Mouse (Mus musculus): ENCODE data around the gene Cyp46a1. TPM values are rescaled to one million over a fixed set of nuclear protein-coding genes. Genes with fewer than 3 reads are reported as not detected.

Cyp46a1 gene
- total RNA-seq, 2 experiments from 2014 or later, result 270 to 290 TPM

- Histone ChIP-seq H3K27ac (no peak overlapping the region), H3K4me3 (no peak overlapping the region)
- intact Hi-C loops (cut with DNase I), result no loop called here
- no peak for DNase-seq (ENCODE audit: extremely low spot score in 1 of 2, low spot score in 2 of 2)
- TF ChIP-seq CTCF (IDR thresholded peaks at IDR 0.05), result no peak
Observed at GRCm38 (mm10) chr12:108303778-108304365, 30.3 kb upstream of the Cyp46a1 start.

GRCm38 (mm10) chr12:108305172-108305571, 29.0 kb upstream of the Cyp46a1 start:
- no peak overlapping the region for H3K27ac ChIP-seq
- intact Hi-C loops (cut with DNase I), result no loop called here
- no peak for DNase-seq (ENCODE audit: extremely low spot score in 1 of 2, low spot score in 2 of 2)
- TF ChIP-seq CTCF (IDR thresholded peaks at IDR 0.05), result no peak
- no peak overlapping the region for H3K4me3 ChIP-seq

- intact Hi-C loops (cut with DNase I), result no loop called here
- Histone ChIP-seq H3K4me3 (peak within 1 kb of the TSS; percentile 56), H3K27ac (peak within 1 kb of the TSS; percentile 65)
- DNase-seq (ENCODE audit: extremely low spot score in 1 of 2, low spot score in 2 of 2), result peak in 1 of 2 experiments; percentile 42
- TF ChIP-seq CTCF (IDR thresholded peaks at IDR 0.05), result peak; percentile 7; the same call in 1 of the 2 replicates
Observed at GRCm38 (mm10) chr12:108305812-108306794, 28.1 kb upstream of the Cyp46a1 start, which contains the start of gene Hhipl1. TSS of gene Hhipl1 (plus strand) at chr12:108306270.

GRCm38 (mm10) chr12:108307553-108307952, 26.6 kb upstream of the Cyp46a1 start:
- intact Hi-C loops (cut with DNase I), result no loop called here
- H3K27ac ChIP-seq, result no peak overlapping the region
- H3K4me3 ChIP-seq, result no peak overlapping the region
- TF ChIP-seq CTCF (IDR thresholded peaks at IDR 0.05), result peak; percentile 80
- DNase-seq (ENCODE audit: extremely low spot score in 1 of 2, low spot score in 2 of 2), result peak; percentile 44 to 71

GRCm38 (mm10) chr12:108308363-108308856, 25.8 kb upstream of the Cyp46a1 start:
- no peak for DNase-seq (ENCODE audit: extremely low spot score in 1 of 2, low spot score in 2 of 2)
- TF ChIP-seq CTCF (IDR thresholded peaks at IDR 0.05), result no peak
- Histone ChIP-seq H3K27ac (no peak overlapping the region), H3K4me3 (no peak overlapping the region)
- intact Hi-C loops (cut with DNase I), result no loop called here

GRCm38 (mm10) chr12:108309116-108309794, 24.9 kb upstream of the Cyp46a1 start:
- TF ChIP-seq CTCF (IDR thresholded peaks at IDR 0.05), result no peak
- Histone ChIP-seq H3K27ac (no peak overlapping the region), H3K4me3 (no peak overlapping the region)
- DNase-seq (ENCODE audit: extremely low spot score in 1 of 2, low spot score in 2 of 2), result no peak
- intact Hi-C loops (cut with DNase I), result no loop called here

GRCm38 (mm10) chr12:108310041-108310440, 24.1 kb upstream of the Cyp46a1 start:
- intact Hi-C loops (cut with DNase I), result no loop called here
- Histone ChIP-seq H3K4me3 (no peak overlapping the region), H3K27ac (no peak overlapping the region)
- TF ChIP-seq CTCF (IDR thresholded peaks at IDR 0.05), result no peak
- DNase-seq (ENCODE audit: extremely low spot score in 1 of 2, low spot score in 2 of 2), result no peak

DNA sequence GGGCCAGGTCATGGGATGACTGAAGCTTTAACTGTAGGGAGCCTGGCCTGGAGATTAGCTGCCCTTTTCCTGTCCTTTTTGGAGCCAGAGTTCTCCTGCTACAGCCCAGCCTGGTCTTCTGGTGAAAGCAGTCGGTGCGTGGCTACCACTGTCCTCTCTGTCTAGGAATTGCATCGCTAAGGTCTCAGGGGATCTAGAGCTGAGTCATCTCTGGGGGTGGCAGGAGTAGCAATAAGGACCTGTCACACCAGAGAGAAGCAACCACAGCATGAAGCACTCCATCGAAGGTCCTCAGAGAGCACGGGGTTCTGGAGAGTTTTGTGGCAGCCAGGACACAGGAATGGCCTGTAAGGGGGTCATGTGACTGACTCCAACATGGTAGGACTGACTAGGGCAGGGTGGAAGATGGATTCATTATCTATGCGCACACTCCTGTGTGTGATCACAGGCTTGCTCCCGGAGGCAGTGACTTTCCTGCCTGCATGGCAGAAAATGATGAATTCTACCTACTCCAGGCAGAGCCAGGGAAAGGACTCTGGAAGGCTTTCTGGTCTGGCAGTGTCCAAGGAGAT, 23.6 kb upstream of the Cyp46a1 start:
- Histone ChIP-seq H3K4me3 (no peak overlapping the region), H3K27ac (no peak overlapping the region)
- intact Hi-C loops (cut with DNase I), result no loop called here
- no peak for TF ChIP-seq CTCF (IDR thresholded peaks at IDR 0.05)
- no peak for DNase-seq (ENCODE audit: extremely low spot score in 1 of 2, low spot score in 2 of 2)

- intact Hi-C loops (cut with DNase I), result no loop called here
Observed at GRCm38 (mm10) chr12:108311741-108312290, 22.4 kb upstream of the Cyp46a1 start.

DNA sequence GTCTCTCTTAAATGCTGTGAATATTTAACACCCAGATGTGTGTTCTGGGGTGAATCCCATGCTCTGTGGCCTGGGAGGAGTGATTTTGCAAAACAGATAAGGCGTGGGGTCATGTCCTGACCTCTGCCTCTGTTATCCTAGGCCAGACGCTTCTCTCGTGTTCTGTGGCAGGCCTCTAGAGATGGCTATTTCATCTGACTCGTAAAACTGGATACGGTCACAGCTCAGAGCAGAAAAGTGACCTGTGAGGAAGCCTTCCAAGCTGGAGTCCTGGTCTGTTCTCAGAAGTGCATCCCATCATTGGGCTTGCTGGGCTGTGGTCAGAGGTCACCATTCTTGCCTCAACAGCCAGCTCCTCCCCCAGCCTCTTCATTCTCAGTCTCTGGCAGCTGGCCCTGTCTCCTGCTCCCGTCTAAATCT, 21.7 kb upstream of the Cyp46a1 start:
- TF ChIP-seq CTCF (IDR thresholded peaks at IDR 0.05), result no peak
- Histone ChIP-seq H3K4me3 (no peak overlapping the region), H3K27ac (no peak overlapping the region)
- intact Hi-C loops (cut with DNase I), result no loop called here
- DNase-seq (ENCODE audit: extremely low spot score in 1 of 2, low spot score in 2 of 2), result no peak

More at GRCm38 (mm10) chr12:108311741-108312290, 22.4 kb upstream of the Cyp46a1 start:
- no peak for TF ChIP-seq CTCF (IDR thresholded peaks at IDR 0.05)
- H3K27ac ChIP-seq, result no peak overlapping the region
- no peak overlapping the region for H3K4me3 ChIP-seq
- no peak for DNase-seq (ENCODE audit: extremely low spot score in 1 of 2, low spot score in 2 of 2)

DNA sequence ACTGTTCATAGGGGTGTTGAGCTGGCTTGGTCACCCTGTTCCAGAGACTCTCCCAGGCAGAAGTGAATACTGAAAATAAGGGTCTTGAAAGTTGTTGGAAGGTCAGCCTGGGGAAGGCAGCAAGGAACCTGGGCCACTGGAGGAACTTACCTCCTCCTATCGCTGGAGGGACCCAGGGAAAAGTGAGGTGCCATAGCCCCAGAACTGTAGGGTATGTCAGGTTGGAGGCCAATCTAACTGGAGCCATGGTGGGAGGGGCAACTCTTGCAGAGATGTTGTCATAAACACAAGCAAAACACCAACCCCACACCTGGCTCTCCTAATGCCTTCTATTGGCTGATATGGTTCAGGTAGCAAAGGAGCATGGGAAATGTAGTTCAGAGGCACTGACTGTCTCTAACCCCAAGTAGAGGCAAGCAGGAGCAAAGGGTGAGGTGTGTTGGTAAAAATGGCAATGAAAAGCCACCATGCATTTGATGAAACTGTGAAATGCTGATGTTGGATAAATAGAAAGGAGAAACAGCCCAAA, 20.9 kb upstream of the Cyp46a1 start:
- intact Hi-C loops (cut with DNase I), result no loop called here
- Histone ChIP-seq H3K27ac (no peak overlapping the region), H3K4me3 (no peak overlapping the region)
- no peak for TF ChIP-seq CTCF (IDR thresholded peaks at IDR 0.05)
- DNase-seq (ENCODE audit: extremely low spot score in 1 of 2, low spot score in 2 of 2), result no peak

Data from left cerebral cortex, adult 2 months (tissue).